Mouse (Mus musculus): ENCODE data around the gene Cnbp.

Cnbp gene

DNA sequence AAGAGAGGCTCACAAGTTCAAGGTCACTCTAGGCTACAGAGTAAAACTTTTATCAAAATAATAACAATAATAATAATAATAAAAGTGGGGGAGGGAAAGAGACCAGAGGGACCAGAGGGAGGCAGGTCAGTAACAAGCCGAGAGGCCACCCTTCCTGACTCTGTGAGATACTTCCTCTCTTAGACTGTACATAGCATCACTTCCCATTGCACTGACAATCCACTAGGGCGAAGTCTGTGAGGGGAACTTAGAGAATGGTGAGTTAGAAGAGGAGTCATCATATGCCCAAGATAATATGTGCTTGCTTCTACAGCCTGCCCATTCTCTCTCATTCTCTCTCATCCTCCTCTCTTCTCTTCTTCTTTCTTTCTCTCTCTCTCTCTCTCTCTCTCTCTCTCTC, 44.9 kb downstream of the Cnbp start:
- no peak for DNase-seq (ENCODE audit: low read depth, low spot score)

DNA sequence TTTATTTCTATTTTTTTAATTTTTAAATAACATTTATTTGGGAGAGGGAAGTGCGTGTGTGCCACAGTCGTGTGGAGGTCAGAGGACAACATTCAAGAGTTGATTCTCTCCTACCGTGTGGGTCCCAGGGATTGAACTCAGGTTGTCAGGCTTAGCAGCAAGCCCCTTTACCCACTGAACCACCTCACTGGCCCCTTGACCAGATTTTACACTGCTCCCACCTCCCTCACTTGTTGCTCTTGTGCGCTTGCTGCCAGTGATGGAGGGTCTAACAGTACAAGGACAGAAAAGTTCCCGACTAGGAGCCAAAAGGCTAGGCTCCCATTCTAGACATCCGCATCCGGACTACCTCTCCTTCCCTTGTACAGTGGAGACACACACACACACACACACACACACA, 45.5 kb downstream of the Cnbp start:
- no peak for DNase-seq (ENCODE audit: low read depth, low spot score)

DNA sequence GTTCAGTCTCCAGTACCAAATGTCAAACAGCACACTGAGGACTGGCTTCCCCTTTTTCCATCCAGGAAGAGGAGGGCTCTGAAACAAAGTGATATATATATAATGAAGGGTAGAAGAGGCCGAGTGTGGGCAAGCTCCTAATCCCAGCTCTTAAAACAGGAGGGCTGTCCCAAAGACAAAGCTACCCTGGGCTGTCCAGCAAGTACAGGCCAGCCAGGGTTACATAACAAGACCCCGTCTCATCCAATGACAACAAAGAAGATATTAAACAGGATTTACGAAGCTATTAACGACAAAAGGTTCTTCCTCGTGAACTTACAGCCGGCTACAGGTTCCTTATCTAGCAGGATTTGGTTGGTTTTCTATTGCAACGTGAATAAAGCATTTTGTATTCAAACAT, 46.0 kb downstream of the Cnbp start:
- DNase-seq (ENCODE audit: low read depth, low spot score) = no peak

DNA sequence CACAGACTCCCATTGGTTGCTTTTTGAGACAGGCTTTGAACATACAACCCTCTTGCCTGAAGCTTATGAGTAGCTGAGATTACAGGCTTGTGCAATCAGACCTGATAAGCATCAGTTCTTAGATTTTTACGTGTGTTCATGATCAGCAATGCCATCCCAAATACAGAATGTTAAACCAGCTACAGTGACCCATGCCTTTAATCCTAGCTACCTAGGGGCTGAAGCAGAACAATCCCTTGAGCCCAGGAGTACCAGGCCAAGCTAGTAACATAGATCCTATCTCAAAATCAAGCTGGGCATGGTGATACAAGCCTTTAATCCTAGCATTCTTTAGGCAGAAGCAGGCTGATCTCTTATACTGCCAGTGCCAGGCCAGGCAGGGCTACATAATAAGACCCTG, 46.9 kb downstream of the Cnbp start:
- DNase-seq (ENCODE audit: low read depth, low spot score) = no peak

DNA sequence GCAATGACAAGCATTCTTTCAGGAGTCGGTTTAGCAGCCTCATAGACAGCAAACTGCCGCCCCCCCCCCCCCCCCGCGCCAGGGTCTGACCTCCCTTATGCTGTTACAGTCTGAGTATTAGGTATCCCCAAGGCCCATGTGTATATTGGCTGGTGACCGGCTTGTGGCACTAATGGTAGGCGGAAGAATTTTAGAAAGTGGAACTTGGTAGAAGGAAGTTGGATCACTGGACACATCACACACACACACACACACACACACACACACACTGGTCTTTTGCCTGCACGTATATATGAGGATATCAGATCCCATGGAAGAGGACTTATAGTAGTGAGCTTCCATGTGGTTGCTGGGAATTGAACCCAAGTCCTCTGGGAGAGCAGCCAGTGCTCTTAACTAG, 48.4 kb downstream of the Cnbp start:
- no peak for DNase-seq (ENCODE audit: low read depth, low spot score)

DNA sequence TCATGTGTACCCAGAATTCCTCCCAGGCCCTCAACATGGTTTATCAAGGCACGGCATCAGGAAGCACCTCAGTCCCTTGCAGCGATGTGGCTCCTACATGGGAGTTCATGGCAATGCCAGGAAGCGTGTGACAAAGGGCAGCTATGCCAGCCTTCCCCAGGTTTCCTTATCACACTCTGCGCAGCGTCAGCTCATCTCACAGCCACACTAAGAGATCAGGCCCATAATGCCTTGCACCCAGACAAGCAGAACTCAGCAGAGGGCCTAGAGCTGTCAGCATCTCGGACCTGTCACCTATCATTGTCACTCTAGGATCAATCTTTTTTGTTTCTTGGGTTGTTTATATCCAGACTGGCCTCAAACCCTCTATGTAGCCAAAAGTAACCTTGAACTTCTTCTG, 51.3 kb downstream of the Cnbp start:
- DNase-seq (ENCODE audit: low read depth, low spot score) = no peak

DNA sequence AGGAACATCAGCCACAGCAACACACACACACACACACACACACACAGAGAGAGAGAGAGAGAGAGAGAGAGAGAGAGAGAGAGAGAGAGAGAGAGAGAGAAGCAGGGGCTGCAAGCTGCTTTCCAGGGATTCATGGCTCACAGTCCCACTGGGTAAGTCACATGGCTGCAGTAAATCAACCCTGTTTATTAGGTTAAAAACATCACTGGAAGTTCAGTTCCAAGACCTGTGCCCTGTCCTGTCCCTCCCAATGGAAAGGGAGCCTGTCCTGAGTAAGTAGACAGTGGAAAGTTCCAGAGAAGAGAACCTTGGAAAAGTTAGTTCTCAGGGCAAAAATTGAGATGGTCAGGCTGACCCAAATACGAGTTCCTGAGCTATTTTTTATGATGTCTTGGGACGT, 53.6 kb downstream of the Cnbp start:
- no peak for DNase-seq (ENCODE audit: low read depth, low spot score)

DNA sequence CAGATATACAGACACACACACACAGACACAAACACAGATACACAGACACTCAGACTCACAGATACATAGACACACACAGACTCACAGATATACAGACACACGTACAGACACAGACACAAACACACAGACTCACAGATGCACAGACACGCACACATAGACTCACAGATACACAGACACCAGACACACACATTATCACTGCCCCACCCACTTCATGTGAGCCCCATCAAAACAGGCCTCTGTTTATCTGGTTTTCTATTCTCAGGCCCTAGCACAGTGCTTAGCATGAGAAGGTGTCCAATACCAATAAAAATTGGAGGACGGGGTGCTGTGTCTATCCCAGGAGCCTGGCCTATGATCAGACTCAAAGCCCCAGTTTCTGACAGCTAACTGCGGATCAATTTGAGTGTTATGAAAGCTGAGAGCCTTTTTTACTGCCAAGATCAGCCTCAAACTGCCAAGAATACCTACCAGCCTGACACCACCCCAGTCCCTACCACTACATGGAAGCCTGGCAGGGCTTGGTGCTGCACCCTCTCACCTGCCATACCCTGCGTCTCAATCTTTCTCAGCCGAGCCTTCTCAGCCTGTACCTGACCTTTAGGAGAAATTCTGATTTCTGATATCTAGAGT, 54.5 kb downstream of the Cnbp start:
- no peak for DNase-seq (ENCODE audit: low read depth, low spot score)

DNA sequence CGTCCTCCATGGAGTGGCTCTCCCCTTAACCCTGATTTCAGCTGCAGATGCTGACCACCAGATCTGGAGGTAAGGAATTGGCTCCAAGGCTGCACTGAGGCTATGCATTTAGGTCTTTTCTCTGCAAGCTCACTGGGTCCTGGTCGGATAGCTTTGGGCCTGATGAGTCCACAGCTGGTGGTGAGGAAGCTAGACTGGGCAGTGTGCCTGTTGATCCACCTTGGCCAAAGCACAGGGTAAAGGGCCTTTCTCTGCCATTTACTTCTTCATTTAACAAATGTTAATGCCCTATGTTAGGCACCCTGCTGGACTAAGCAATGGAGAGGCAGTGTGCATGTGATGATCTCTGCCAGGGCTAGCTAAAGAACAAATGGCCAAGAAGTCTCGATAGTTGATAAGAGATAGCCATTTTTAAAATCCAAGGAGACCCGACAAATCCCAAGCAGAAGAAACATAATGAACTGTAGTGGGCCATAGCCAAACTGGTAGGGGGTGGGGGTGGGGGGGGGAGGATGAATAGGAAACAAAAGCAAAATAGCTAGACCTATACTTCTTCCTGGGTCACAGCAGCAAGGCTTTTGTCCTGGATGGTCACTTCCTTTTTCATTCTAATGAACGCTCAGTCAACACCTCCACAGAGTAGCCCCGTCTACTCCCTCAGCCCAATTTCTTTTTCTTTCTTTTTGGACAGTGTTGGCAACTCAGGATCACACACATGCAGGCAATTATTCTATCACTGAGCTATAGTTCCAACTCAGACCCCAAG, 55.3 kb downstream of the Cnbp start:
- no peak for DNase-seq (ENCODE audit: low read depth, low spot score)

DNA sequence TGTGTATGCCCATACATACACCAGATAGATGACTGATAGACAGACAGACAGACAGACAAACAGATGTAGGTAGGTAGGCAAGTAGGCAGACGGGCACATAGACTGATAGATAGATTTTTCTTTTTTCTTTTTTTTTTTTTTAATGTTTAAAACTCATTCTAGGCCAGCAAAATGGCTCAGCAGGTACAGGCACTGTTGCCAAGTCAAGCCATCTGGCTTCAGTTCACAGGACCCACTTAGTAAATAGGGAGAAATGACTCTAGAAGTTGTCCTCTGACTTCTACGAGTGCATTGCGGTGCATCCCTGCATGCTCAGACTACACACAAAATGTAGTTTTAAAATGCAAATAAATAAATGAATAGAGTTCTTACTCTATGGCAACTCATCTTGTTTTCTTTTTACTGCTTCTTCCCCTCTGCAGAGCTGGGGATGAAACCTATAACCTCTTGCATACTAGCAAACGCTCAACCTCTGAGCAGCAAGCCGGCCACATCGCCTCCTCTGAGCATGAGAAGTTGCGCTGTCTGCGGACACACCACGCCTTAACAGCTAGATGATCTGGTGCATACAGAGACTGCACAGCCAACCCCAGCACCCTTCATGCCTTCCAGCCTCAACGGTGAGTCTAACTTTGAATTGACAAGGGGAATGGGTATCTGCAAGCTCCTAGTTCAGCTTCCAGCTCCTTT, 56.9 kb downstream of the Cnbp start:
- no peak for DNase-seq (ENCODE audit: low read depth, low spot score)

Measured in WW6 (cell line).